Mouse (Mus musculus): Measurements from ENCODE around the gene Defb28. TPM values are rescaled to one million over a fixed set of nuclear protein-coding genes. Genes with fewer than 3 reads are reported as not detected.

Defb28 gene
- polyA plus RNA-seq, 1 experiment = not detected

GRCm38 (mm10) chr2:152500204-152500862 is 17.7 kb upstream of the Defb28 start:
- Histone ChIP-seq H3K4me3 (replicated peaks) (no peak overlapping the region), H3K4me1 (peaks cover 18% of the 10 kb centered on the region)

GRCm38 (mm10) chr2:152500863-152501229 is 17.2 kb upstream of the Defb28 start:
- H3K27me3 ChIP-seq (replicated peaks) = peaks cover 7% of the 10 kb centered on the region
- no peak overlapping the region for H3K4me3 ChIP-seq (replicated peaks)
- no peaks in the 10 kb centered on the region for H3K36me3 ChIP-seq (replicated peaks; ENCODE audit: low read length)
- H3K9me3 ChIP-seq = peaks cover 8% of the 10 kb centered on the region
- peaks cover 17% of the 10 kb centered on the region for H3K4me1 ChIP-seq
- no peak for TF ChIP-seq GATA1 (IDR thresholded peaks at IDR 0.05; ENCODE audit: borderline replicate concordance, low read length)
- TF ChIP-seq FLI1 (IDR thresholded peaks at IDR 0.05; ENCODE audit: low read length) = no peak

More at GRCm38 (mm10) chr2:152500204-152500862, 17.7 kb upstream of the Defb28 start:
- Histone ChIP-seq H3K27me3 (replicated peaks) (peaks cover 7% of the 10 kb centered on the region), H3K36me3 (replicated peaks; ENCODE audit: low read length) (no peaks in the 10 kb centered on the region), H3K9me3 (peaks cover 8% of the 10 kb centered on the region)
- TF ChIP-seq GATA1 (IDR thresholded peaks at IDR 0.05; ENCODE audit: borderline replicate concordance, low read length) (no peak), FLI1 (IDR thresholded peaks at IDR 0.05; ENCODE audit: low read length) (no peak)

GRCm38 (mm10) chr2:152503950-152504349 is 14.1 kb upstream of the Defb28 start:
- H3K4me3 ChIP-seq (replicated peaks) = no peak overlapping the region
- 0 out of 2 replicates have a peak, but pooled peaks cover 2% of the 10 kb centered on the region for H3K9me3 ChIP-seq
- TF ChIP-seq FLI1 (IDR thresholded peaks at IDR 0.05; ENCODE audit: low read length) (no peak), GATA1 (IDR thresholded peaks at IDR 0.05; ENCODE audit: borderline replicate concordance, low read length) (no peak)
- H3K36me3 ChIP-seq (replicated peaks; ENCODE audit: low read length) = no peaks in the 10 kb centered on the region
- H3K27me3 ChIP-seq (replicated peaks) = peaks cover 7% of the 10 kb centered on the region
- peaks cover 13% of the 10 kb centered on the region for H3K4me1 ChIP-seq

- Histone ChIP-seq H3K36me3 (replicated peaks; ENCODE audit: low read length) (no peaks in the 10 kb centered on the region), H3K9me3 (no peaks in the 10 kb centered on the region), H3K4me1 (peaks cover 3% of the 10 kb centered on the region), H3K27me3 (replicated peaks) (peaks cover 20% of the 10 kb centered on the region), H3K4me3 (replicated peaks) (no peak within 1 kb of the TSS)
- no peak for TF ChIP-seq FLI1 (IDR thresholded peaks at IDR 0.05; ENCODE audit: low read length)
- no peak for TF ChIP-seq GATA1 (IDR thresholded peaks at IDR 0.05; ENCODE audit: borderline replicate concordance, low read length)
Observed at GRCm38 (mm10) chr2:152511592-152511991, 6.5 kb upstream of the Defb28 start, which contains the start of gene Defb26. Defb26 (minus strand) TSS chr2:152511692.

- H3K27me3 ChIP-seq (replicated peaks) = peaks cover 47% of the 10 kb centered on the region
- no peaks in the 10 kb centered on the region for H3K36me3 ChIP-seq (replicated peaks; ENCODE audit: low read length)
- H3K9me3 ChIP-seq = peaks cover 4% of the 10 kb centered on the region
- H3K4me3 ChIP-seq (replicated peaks) = no peak overlapping the region
- TF ChIP-seq FLI1 (IDR thresholded peaks at IDR 0.05; ENCODE audit: low read length) = no peak
- peaks cover 7% of the 10 kb centered on the region for H3K4me1 ChIP-seq
Observed at GRCm38 (mm10) chr2:152516084-152516483, 2.0 kb upstream of the Defb28 start.

GRCm38 (mm10) chr2:152539944-152540710 is 22.1 kb downstream of the Defb28 start, which contains the start of gene Defb29:
Defb29 (minus strand) TSS chr2:152540098.
- Histone ChIP-seq H3K36me3 (replicated peaks; ENCODE audit: low read length) (no peaks in the 10 kb centered on the region), H3K4me3 (replicated peaks) (no peak within 1 kb of the TSS), H3K4me1 (peaks cover 16% of the 10 kb centered on the region; the same call in 1 of the 2 replicates), H3K27me3 (replicated peaks) (peaks cover 12% of the 10 kb centered on the region), H3K9me3 (peaks cover 20% of the 10 kb centered on the region)
- TF ChIP-seq FLI1 (IDR thresholded peaks at IDR 0.05; ENCODE audit: low read length) = no peak
- TF ChIP-seq GATA1 (IDR thresholded peaks at IDR 0.05; ENCODE audit: borderline replicate concordance, low read length) = no peak

- Histone ChIP-seq H3K9me3 (peaks cover 18% of the 10 kb centered on the region), H3K4me1 (0 out of 2 replicates have a peak, but pooled peaks cover 10% of the 10 kb centered on the region), H3K36me3 (replicated peaks; ENCODE audit: low read length) (no peaks in the 10 kb centered on the region), H3K4me3 (replicated peaks) (no peak overlapping the region), H3K27me3 (replicated peaks) (peaks cover 11% of the 10 kb centered on the region)
- TF ChIP-seq GATA1 (IDR thresholded peaks at IDR 0.05; ENCODE audit: borderline replicate concordance, low read length) = no peak
- TF ChIP-seq FLI1 (IDR thresholded peaks at IDR 0.05; ENCODE audit: low read length) = no peak
Observed at GRCm38 (mm10) chr2:152541979-152542378, 23.9 kb downstream of the Defb28 start.

GRCm38 (mm10) chr2:152542897-152543296 is 24.8 kb downstream of the Defb28 start:
- TF ChIP-seq FLI1 (IDR thresholded peaks at IDR 0.05; ENCODE audit: low read length) = no peak
- no peak for TF ChIP-seq GATA1 (IDR thresholded peaks at IDR 0.05; ENCODE audit: borderline replicate concordance, low read length)
- Histone ChIP-seq H3K36me3 (replicated peaks; ENCODE audit: low read length) (no peaks in the 10 kb centered on the region), H3K4me1 (0 out of 2 replicates have a peak, but pooled peaks cover 3% of the 10 kb centered on the region), H3K9me3 (peaks cover 12% of the 10 kb centered on the region), H3K4me3 (replicated peaks) (no peak overlapping the region), H3K27me3 (replicated peaks) (peaks cover 9% of the 10 kb centered on the region)

GRCm38 (mm10) chr2:152543478-152543877 is 25.4 kb downstream of the Defb28 start:
- TF ChIP-seq GATA1 (IDR thresholded peaks at IDR 0.05; ENCODE audit: borderline replicate concordance, low read length) = no peak
- no peak for TF ChIP-seq FLI1 (IDR thresholded peaks at IDR 0.05; ENCODE audit: low read length)
- no peaks in the 10 kb centered on the region for H3K36me3 ChIP-seq (replicated peaks; ENCODE audit: low read length)
- peaks cover 10% of the 10 kb centered on the region for H3K27me3 ChIP-seq (replicated peaks)
- peaks cover 12% of the 10 kb centered on the region for H3K9me3 ChIP-seq
- H3K4me1 ChIP-seq = 0 out of 2 replicates have a peak, but pooled peaks cover 3% of the 10 kb centered on the region
- no peak overlapping the region for H3K4me3 ChIP-seq (replicated peaks)

- TF ChIP-seq FLI1 (IDR thresholded peaks at IDR 0.05; ENCODE audit: low read length) (no peak), GATA1 (IDR thresholded peaks at IDR 0.05; ENCODE audit: borderline replicate concordance, low read length) (no peak)
- no peaks in the 10 kb centered on the region for H3K36me3 ChIP-seq (replicated peaks; ENCODE audit: low read length)
- H3K4me3 ChIP-seq (replicated peaks) = no peak overlapping the region
- H3K9me3 ChIP-seq = peaks cover 12% of the 10 kb centered on the region
- 0 out of 2 replicates have a peak, but pooled peaks cover 3% of the 10 kb centered on the region for H3K4me1 ChIP-seq
- H3K27me3 ChIP-seq (replicated peaks) = peaks cover 14% of the 10 kb centered on the region
Observed at GRCm38 (mm10) chr2:152544691-152545090, 26.6 kb downstream of the Defb28 start.
